Mouse (Mus musculus) right cerebral cortex, postnatal 25 days (tissue): ENCODE results near the gene Nr2c2.
A peak's percentile ranks its signal among the peaks of the same experiment; 100 is the strongest.

Experiments
- DNase-seq: peaks from one replicate; pipeline ENCODE4 v3.0.0; 2022

Gene Nr2c2

DNA sequence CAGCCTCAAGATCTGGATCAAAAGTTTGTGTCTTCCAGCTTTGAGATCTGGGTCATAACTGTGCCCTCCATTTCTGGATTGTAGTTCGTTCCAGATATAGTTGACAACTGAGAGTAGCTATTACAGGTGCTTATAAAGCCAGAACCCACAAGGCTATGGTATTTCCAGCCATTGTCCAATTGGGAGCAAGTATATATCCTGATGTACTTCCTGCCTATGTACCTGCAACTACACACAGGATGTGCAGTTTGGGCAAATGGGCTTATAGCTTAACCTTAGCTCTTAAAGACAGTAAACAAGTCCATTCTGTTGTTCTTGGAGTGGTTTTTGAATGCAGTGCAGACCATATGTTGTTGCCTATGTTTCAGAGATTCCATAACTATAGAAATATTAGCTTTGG, 40.3 kb downstream of the Nr2c2 start:
- DNase-seq: no peak

DNA sequence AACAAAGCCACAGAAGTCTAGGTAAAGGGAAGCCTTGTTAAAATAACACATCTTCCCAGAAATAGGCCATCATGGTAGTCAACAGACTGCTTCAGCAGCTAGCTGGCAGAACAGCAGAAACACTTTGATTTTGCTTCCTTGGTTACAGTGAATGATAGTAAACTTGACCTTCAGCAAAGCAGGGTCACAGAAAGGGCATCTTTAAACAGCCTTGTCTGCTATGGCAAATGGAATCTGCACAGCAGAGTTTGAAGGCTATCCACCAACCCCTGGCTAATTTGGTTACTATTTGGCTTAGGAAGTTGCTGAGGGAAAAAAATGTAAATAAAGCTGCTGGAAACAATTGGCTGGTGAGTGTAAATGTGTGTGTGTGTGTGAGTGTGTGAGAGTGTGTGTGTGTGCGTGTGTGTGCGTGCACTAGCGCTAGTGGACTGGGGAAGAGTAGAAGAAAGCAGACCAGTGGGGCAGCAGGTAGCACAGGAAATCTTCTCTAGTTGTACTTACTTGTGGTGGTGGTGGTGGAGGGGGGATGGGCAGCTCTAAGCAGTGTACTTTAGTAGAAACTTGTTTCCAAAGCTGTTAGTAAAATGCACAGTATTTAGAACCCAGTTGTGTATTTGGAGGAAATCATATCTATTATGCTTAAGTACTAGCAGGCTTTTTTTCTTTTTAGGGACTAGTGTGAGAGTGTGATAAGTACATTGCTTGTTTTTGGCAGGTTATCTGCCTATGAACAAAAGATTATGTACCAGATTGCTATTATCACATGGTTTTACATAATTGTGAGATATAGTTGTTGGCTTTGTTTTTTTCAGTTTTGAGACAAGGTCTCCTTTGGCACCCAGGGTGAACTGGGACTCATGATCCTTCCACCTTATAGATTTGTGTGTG, 41.1 kb downstream of the Nr2c2 start:
- no peak for DNase-seq

DNA sequence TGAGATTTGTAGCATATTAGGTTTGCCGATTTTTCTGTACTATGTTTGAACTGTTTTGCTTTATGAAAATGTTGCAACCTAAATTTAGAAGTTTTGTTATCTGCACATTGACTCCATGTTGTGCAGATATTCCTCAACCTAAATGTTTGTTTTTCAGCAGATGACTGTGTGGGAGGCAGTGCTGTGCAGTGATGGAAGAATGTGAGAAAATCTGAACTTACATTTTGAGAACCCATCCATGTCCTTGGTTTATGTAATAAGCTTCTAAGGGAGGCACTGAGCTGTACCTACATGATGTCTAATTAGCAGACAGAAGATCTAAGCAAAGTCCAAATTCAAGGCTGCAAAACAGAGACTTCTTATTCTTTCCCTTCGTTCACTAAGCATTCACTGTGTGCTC, 42.4 kb downstream of the Nr2c2 start:
- DNase-seq: no peak

DNA sequence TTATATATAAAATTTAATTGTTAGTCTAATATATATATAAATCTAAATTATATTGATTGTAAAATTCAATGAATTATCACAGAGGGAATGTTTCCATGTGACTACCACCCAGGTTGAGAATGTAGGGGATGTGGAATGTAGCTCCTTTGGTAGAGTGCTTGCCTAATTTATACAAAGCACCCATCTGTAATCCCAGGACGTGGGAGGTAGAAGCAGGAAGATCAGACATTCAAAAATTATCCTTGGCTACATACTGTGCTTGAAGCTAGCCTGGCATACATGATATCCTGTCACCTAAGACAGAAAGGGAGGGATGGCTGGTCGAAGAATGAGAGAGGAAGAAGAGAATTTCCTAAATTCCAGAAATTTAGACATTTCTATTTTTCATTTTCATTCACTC, 45.2 kb downstream of the Nr2c2 start:
- no peak for DNase-seq

DNA sequence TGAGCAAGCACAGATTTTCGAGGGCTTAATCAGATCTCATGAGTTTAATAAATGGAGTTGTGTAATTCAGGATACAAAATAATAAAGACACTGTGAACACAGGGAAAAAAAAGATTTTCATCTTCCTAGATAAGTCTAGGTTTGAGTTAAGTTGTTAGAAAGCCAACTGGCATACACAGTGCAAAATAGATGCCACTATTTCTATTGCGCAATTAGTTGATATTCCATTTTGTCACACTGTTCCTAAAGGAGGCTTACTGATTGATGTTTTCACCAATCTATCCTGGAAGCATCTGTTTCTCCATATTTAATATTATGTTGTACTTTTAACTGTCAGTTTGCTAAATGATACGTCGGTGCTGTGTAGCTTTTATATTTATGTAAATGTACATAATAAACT, 54.7 kb downstream of the Nr2c2 start:
- no peak for DNase-seq

DNA sequence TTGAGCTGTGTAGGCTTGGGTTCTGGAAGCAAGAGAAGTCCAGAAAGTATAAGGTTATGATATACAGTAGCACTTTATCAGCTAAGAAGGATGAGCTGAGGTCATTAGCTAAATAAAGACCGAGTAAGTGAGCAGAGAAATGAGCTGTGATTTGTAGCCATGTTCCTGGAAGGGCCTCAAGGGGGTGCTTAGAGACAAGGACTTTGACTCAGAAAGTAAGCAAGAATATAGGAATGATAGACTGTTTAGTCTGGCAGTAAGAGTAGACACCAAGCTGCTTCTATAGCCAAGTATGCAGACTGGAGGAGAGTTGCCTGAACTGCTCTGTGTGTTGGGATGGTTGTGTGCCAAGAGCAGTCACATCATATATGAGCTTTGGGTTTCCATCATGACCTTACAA, 62.6 kb downstream of the Nr2c2 start:
- DNase-seq: no peak

DNA sequence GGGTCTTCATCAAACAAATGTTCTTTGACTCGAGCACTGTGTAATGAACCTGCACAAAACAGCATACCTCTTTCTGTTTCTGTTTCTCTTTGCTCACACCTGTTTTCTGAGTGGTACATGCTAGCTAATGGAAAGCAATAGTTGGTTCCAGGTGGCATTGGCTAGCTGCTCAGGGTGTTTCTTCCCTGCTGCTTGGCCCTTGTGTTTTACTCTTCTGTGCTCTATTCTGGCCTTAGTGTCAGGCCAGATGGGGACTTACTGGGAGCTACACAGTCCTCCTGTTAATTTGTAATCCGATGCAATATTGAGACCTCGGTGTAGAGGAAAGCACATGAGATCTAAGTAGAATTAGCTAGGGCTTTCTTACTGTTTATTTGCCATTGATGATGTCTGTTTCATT, 67.6 kb downstream of the Nr2c2 start:
- DNase-seq: no peak

DNA sequence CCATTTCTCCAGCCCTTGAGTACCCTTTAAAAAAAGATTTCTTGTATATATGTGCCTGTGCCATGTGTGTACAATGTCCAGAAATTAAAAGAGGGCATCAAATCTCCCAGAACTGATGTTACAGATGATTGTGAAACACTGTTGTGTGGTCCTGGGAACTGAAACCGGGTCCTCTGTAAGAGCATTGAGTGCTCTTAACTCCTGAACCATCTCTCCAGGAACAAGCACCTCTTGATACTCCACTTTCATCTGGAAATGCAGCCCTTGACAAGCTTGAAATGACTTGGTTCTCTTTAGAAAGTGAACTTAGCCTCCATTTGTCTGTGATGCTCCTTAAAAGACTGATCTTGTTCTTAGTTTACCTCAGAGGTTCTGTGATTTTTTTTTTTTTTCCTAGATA, 71.5 kb downstream of the Nr2c2 start:
- no peak for DNase-seq

DNA sequence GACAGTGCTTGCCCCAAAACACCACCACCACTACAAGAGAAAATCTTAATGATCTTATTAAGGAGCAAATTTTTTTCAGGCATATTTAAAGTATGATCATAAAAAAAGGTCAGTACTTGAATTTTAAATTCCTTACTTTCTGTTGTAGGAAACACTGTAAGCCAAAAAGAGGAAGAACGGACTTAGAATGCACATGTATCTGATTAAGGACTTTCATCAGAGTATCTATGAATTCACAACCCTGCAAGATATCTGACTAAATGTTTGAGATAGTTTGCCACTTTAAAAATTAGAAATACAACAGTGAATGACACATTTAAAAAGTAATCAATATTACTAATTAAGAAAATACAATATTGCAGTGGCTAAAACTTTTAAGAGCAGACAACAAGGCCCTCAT, 85.3 kb downstream of the Nr2c2 start:
- no peak for DNase-seq

DNA sequence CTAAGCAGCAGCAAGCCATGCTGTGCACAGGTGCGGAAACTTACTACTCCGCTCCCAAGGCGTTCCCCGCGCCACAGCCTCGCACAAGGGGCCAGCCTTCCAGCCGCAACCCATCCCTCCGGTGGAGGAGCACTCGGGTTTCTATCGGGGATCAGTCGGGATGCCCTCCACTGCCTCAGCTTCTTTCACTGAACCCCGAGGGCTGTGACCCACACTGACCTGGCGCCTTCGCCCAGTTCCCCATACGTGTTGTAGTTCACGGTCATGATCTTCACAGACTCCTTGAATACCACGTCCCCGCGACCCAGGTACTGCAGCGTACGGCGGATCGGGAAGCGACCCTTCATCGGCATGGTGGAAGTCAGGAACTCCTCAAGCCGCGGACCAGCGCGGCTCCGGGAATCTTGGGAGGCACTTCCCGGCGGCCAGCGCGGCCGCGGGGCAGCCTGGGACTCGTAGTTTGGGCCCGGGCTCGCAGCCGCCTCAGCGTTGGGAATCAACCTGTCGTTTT, 92.5 kb downstream of the Nr2c2 start, which contains the start of gene Mrps25:
Mrps25 (minus strand) TSS at position 413 of the 511 bp plus-strand sequence.
- DNase-seq: peak; percentile 79

DNA sequence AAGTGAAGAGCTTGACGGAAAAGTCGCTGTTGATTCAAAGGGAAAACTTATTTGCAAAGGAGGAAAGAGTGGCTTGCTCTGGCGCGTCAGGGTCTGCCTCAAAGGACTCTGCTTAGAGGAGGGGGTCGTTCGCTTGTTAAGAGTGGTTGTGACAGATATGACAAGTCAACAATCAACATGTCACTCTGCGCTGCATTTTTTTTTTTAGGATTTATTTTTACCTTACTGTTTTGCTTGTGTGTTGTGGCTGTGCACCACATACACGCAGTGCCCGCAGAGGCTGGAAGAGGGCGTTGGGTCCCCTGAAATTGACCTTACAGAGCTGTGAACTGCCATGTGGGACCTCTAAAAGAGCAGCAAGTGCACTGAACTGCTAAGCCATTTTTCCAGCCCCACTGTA, 93.0 kb downstream of the Nr2c2 start:
- DNase-seq: no peak

DNA sequence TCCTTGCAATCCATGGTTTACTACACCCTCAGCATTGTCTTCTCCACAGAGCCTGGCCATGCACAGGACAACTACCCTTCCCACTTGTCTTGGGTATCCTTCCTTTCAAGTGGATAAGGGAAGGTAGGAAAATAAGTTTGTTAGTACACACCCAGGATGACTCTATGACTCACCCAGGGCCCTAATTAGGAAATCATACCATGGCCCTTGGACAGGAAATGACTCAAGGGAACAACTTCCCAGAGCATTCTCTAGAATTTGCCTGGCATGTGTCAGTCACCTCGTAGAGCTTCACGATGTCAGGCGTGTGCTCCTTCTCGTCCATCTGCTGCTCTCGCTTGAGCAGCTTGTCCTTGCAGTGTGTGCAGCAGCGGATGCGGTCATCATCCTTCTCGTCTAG, 108.2 kb downstream of the Nr2c2 start:
- no peak for DNase-seq

DNA sequence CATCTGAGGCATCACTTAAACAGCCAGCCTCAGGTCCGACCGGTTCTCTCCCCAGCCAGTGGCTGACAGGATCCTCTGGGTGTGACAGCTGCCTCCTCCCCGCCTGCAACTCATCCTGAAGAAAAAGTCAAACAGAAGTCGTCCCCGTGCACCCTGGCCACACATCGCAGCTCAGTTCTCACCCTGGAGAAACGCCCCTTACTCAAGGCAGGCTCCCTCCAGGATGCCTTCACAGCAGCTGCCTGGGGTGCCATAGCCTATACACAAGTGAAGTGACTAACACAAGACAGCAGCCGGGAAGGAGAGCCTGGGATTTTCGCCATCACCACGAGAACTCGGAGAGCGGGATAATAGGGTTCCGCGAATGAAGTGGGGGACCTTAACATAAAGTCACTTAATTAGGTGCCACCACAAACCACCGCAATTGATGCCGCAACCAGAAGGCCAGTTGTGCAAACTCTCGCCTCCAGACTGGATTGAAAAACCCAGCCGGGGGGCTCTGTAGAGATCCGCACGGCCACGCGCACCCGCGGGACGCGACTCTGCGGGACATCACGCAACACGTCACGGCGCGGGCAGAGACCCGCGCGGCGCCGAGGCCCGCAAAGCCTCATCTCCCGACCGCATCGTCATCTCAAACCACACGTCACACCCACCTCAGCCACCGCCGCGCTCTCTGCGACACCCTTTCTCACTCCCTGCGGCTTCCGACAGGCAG, 123.0 kb downstream of the Nr2c2 start:
- peak; percentile 10 for DNase-seq

DNA sequence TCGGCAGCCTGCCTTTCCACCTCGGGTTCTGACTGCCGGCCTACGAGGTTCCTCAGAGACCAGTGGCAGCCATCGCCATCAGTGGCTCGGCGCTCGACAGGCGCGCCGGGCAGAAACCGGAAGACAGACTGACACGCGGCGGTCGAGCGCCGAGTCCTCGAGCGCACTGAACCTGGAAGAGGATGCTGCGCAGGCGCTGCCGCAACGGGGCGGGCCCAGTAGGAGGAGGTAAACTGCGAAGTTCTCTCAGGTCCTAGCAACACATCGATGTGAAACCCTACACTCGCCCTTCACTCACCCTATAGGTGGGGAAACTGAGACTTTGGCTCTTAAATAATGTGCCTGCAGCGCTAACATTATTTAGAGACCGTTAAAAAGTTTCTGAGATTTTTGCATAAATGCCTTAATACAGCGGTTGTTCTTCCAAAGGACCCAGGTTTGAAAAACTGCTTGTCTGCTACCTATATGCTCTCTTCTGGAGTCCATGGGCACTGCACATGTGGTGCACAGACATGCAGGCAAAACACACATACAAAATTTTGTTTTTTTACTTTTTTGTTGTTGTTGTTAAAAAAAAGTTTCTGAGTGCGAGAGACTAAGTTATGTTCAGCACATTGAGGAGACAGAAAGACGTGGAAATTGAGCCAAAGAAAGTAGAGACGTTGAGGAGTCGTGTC, 123.7 kb downstream of the Nr2c2 start, which contains the start of gene Rbsn:
Rbsn (minus strand) TSS at position 153 of the 677 bp plus-strand sequence.
- DNase-seq: peak; percentile 90

DNA sequence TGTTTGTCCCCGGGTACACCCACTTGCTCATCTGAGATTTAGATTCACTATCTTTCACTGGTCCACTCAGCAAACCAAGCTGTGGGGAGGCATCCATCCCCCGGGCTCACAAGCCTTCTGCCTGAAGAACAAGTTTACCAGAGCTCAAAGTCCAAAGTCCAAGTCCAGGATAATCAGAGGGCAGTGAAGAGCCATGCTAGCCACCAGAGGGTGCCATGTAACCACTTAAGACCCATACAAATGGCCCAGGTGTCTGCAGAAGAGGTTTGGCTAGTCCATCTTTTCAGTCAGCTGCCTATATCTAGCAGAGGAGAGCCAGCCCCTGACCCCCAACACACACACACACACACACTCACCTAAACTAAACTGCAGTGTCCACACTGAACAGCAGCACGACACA, 128.3 kb downstream of the Nr2c2 start:
- peak; percentile 27 for DNase-seq

DNA sequence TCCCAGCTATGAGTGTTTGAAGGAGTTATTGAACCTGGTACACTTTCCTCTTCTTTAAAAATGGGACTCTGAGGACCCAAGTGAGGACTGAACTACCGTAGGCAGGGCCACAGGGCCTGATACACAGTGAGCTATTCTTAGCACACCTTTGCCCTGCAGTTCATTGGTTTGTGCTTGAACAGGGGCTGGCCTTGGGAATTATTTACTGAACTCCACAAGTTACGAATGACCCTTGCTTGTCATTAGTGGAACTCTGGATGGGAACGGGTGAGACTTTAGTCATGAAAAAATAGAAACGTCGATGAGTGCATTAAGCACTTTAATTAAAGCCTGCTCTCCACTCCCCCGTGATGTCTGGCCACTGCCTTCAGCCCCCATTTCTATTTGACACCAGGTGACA, 130.4 kb downstream of the Nr2c2 start:
- no peak for DNase-seq

DNA sequence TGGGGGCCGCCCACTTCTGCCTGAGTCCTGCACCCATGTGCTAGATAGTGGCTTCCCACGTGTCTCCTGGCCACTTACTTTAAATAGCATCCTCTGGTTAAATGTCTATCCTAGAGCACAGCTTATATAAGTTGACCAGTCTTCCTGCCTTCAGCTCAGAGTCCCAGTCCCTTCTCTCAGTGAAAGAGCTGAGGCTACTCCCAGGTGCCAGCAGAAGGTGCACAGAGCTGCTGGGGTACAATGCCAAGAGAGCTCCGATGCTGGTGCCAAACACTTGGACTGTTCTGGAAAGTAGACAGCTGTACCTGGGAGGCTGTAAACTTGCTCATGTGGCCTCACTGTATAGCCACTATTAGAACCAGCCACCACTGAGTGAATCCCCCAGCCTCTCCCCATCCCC, 130.8 kb downstream of the Nr2c2 start:
- DNase-seq: no peak
